Comparison of ENCODE assay signal across 17 mouse cellular contexts in genomic region chr6:45954773-45955172, GRCm38 (mm10).
"Had no signal": no experiment of that assay in that cellular context is flagged by ENCODE, and none has a peak within 500 bp of the region (broad histone marks: within the 10 kb centered on the region; RNA-seq: fewer than 3 reads in every experiment).

No protein-coding gene starts in this region.

- H3K36me3 ChIP-seq: liver, embryonic 13.5 days; liver, embryonic 15.5 days; midbrain, embryonic 13.5 days; midbrain, embryonic 15.5 days; neural tube, embryonic 12.5 days; stomach, embryonic 15.5 days had no signal

- DNase-seq: liver; liver, embryonic 13.5 days; liver, postnatal 0 days; right cerebral cortex, postnatal 14 days; thymus, adult 2 months; thymus, postnatal 25 days; thymus, postnatal 4 days had no signal

- H3K9ac ChIP-seq: liver, embryonic 13.5 days; liver, embryonic 15.5 days; liver, postnatal 0 days; midbrain, embryonic 13.5 days; midbrain, embryonic 15.5 days; neural tube, embryonic 12.5 days; stomach, embryonic 15.5 days had no signal

- H3K27me3 ChIP-seq: liver, embryonic 13.5 days; liver, embryonic 15.5 days; megakaryocyte, embryonic 14.5 days; midbrain, embryonic 15.5 days; neural tube, embryonic 12.5 days; stomach, embryonic 15.5 days had no signal

- H3K4me1 ChIP-seq: liver, embryonic 13.5 days; liver, embryonic 15.5 days; megakaryocyte, embryonic 14.5 days; midbrain, embryonic 13.5 days; midbrain, embryonic 15.5 days; neural tube, embryonic 12.5 days; stomach, embryonic 15.5 days had no signal

- H3K4me3 ChIP-seq: liver, embryonic 13.5 days; liver, embryonic 15.5 days; megakaryocyte, embryonic 14.5 days; midbrain, embryonic 13.5 days; midbrain, embryonic 15.5 days; neural tube, embryonic 12.5 days; stomach, embryonic 15.5 days had no signal

- H3K4me2 ChIP-seq: liver, embryonic 11.5 days; liver, embryonic 13.5 days; liver, embryonic 15.5 days; midbrain, embryonic 11.5 days; midbrain, embryonic 13.5 days; midbrain, embryonic 15.5 days; neural tube, embryonic 12.5 days; stomach, embryonic 15.5 days had no signal

- H3K9me3 ChIP-seq: liver, embryonic 13.5 days; liver, embryonic 15.5 days; megakaryocyte, embryonic 14.5 days; midbrain, embryonic 13.5 days; midbrain, embryonic 15.5 days; neural tube, embryonic 12.5 days; stomach, embryonic 15.5 days had no signal

- ATAC-seq: liver, postnatal 0 days; midbrain, embryonic 13.5 days; midbrain, embryonic 15.5 days had no signal

- H3K27ac ChIP-seq: liver, embryonic 13.5 days; liver, embryonic 15.5 days; macrophage; midbrain, embryonic 13.5 days; midbrain, embryonic 15.5 days; neural tube, embryonic 12.5 days; stomach, embryonic 15.5 days; stomach, postnatal 0 days had no signal
